Mouse (Mus musculus): ENCODE measurements around the gene Olfr629.
"Not testable (repeated sequence)": the region's sequence is repeated elsewhere in the genome, so short reads cannot be mapped to it uniquely, and the experiment has no call there.

Olfr629 gene

DNA sequence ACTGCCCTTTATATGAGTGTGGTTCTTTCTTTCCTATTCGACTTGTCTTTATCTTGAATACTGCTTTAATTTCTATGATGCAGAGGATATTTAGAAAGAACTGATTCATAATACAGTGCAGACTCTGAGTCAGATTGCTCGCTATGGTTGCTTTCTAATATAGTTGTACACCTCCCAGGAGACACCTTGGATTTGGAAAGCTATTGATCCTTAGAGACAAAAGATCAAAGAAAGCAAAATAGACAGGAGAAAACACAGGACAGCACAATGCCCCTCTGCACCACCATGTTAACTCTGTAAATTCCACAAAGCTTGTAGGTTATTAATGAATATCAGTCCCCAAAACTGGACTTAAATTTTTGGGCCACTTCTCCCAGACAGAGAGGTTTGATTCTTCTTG, at the start of gene Olfr629:
TSS of gene Olfr629 (minus strand) at position 101 of the 400 bp plus-strand sequence.
- DNase-seq (ENCODE audit: extremely low spot score): no peak

DNA sequence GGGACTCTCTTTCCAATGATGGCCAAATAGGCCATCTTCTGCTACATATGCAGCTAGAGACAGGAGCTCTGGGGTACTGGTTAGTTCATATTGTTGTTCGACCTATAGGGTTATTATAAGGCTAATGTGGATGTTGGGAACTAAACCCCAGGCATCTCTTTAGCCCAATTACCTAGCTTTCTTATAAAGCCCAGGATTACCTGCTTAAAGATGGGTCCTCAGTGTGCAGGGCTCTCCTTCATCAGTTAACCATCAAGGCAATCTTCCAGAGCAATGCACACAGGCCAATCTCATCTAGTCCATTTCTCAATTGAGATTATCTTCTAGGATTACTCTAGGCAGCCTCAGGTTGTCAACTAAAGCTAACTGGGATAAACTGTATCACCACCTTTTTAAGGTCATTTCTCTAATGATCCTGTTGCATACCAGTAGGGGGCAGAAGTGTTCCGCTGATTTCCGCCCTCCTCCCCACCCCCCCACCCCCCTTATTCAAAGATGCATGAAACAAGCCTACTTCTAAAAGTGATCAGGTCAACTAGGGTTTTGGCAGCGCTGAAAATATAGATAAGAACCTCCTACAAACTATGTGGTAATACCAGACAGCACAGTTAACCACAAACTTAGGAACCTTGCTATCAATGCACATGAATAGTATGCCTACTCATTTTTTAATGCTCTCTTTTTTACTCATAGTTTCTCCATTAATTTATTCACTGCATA, 48.1 kb upstream of the Olfr629 start:
- peak; percentile 9 for DNase-seq (ENCODE audit: extremely low spot score)

DNA sequence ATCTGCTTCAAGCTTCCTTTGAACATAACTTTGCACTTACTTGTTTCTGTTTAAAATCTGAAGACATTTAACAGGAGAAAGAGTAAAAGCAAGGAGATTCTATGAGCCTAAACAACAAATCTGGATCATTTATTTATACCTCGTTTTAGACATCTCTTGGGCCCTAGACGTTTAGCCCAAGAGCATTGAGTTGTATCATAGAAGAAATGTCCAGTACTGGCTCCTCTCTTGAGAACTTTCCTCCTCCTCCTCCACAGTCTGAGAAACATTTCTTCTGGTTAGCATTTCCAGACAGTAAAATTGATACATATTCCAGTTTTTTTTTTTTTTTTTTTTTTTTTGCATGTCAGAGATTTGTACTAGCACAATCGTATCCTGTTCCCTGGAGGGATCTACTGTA, 47.0 kb upstream of the Olfr629 start, which contains the start of gene Olfr67:
TSS of gene Olfr67 (minus strand) at position 101 of the 400 bp plus-strand sequence.
- DNase-seq (ENCODE audit: extremely low spot score): no peak

DNA sequence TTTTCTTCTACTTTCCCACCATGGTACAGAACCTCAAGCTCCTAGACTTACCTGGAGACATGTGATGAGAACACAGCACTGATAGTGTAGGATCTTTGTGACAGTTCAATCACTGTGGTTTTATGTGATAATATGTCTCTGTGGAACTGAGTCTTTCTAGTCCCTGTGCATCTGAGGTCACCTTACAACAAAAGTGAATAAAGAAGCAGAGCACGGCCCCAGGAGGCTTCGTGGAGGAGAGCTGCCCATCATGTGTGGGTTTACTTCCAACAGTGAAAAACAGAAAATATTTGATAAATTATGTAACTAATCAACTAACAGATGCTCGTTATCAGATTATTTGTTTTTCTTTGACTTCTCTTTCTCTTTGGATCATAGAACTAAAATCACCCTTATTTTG, 34.9 kb upstream of the Olfr629 start, which contains the start of gene Olfr68:
TSS of gene Olfr68 (minus strand) at position 101 of the 400 bp plus-strand sequence.
- DNase-seq (ENCODE audit: extremely low spot score): no peak

DNA sequence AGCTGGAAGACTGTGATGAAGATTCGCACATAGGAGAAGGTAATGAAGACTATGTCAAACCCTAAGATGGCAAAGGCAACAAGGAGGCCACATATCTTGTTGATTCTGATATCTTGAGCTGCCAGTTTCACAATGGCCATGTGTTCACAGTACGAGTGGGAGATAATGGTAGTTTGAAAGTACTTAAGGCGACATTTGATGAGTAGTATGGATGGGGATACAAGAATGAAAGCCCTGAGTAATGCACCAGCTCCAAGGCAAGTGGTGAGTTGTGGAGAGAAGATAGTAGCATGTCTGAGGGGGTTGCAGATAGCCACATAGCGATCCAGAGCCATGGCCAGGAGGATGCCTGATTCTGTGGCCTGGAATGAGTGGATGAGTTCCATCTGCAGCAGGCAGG, 32.9 kb upstream of the Olfr629 start:
- not testable (repeated sequence) for DNase-seq (ENCODE audit: extremely low spot score)

DNA sequence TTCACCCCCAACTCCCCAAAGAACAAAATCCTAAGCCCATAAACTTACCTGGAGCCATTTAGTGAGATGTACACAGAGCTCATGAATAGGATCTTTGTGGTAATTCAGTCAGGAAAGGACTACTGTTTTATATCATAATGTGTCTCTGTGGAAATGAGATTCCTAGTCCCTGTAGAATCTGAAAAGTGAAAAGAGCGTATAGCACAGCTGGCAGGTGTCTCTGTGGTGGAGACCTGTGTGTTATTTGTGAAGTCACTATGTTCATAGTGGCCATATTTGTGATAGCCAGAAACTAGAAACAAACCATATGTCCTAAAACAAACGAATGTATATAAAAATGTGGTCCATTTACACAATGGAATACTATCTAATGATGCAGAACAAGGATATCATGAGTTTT, 26.8 kb upstream of the Olfr629 start, which contains the start of gene Olfr69:
TSS of gene Olfr69 (minus strand) at position 101 of the 400 bp plus-strand sequence.
- DNase-seq (ENCODE audit: extremely low spot score): no peak

DNA sequence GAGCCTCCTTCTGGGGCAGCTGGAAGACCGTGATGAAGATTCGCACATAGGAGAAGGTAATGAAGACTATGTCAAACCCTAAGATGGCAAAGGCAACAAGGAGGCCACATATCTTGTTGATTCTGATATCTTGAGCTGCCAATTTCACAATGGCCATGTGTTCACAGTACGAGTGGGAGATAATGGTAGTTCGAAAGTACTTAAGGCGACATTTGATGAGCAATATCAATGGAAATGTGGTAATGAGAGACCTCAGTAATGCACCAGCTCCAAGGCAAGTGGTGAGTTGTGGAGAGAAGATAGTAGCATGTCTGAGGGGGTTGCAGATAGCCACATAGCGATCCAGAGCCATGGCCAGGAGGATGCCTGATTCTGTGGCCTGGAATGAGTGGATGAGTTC, 22.9 kb upstream of the Olfr629 start:
- DNase-seq (ENCODE audit: extremely low spot score): not testable (repeated sequence)

DNA sequence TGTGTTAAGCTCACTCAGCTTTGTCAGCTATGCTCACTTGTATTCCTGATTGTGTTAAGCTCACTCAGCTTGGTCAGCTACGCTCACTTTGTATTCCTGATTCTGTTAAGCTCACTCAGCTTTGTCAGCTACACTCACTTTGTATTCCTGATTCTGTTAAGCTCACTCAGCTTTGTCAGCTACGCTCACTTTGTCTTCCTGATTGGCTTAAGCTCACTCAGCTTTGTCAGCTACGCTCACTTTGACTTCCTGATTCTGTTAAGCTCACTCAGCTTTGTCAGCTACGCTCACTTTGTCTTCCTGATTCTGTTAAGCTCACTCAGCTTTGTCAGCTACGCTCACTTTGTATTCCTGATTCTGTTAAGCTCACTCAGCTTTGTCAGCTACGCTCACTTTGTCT, 17.5 kb upstream of the Olfr629 start:
- DNase-seq (ENCODE audit: extremely low spot score): not testable (repeated sequence)

DNA sequence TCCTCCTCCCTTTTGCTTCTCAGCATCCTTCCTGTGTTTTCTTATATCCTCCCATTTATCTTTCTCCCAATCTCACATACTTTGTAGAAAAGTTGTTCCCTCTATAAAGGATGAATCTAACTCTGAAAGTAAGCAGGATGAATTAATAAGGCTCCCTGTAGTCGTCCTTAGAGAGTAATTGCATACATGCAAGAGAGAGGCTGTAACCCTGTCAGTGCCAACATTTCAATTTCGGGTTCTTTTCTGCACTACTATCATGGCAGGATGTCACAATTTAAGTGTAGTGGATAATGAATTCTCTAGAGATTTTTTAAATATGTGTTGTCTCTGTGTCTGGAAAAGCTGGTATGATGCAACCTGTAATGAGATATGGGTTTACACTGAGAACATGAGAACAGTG, 12.5 kb upstream of the Olfr629 start, which contains the start of gene Olfr630:
TSS of gene Olfr630 (minus strand) at position 101 of the 400 bp plus-strand sequence.
- no peak for DNase-seq (ENCODE audit: extremely low spot score)

DNA sequence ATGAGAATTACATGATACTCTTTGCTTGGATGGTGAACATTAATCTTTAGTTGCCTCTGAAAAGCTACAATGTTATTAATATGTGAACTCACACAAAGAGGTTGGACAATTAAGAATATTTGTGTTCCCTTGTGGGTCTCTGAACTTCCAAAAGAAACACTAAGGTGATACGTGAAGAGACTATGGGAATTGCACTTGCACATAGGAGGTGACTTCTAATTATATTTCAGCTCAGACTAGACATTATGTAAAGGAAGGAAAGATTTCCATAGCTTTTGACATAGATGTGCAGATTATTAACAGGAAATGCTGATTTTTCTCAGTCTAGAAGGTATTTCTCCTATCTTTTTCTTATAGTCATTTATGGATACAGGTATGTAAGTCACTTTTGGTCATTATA, 14.7 kb downstream of the Olfr629 start, which contains the start of gene Olfr628:
TSS of gene Olfr628 (plus strand) at position 301 of the 400 bp plus-strand sequence.
- no peak for DNase-seq (ENCODE audit: extremely low spot score)

DNA sequence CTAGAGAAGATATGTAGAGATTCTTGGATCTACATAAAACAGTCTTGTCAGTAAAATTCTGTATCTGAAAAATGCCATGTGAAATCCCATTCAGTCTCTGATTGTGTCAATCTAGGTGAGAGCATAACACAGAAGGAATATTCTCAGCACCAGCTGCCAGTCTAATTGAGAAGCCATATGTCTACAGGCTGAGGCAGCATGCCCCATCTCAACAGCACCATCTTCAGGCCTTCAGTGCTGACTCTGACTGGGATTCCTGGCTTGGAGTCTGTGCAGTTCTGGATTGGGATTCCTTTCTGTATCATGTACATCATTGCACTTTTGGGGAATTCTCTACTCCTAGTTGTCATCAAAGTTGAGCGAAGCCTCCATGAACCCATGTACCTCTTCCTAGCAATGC, 28.3 kb downstream of the Olfr629 start:
- not testable (repeated sequence) for DNase-seq (ENCODE audit: extremely low spot score)

DNA sequence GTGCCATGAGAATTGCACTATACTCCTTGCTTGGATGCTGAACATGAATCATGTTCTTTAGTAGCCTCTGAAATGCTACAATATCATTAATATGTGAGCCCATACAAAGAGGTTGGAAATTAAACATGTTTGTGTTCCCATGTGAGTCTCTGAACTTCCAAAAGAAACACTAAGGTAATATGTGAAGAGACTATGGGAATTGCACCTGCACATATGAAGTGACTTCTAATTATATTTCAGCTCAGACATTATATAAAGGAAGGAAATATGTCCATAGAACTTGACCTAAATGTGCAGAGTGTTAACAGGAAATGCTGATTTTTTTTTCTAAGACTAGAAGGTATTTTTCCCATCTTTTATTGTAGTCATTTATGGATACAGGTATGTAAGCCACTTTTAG, 30.4 kb downstream of the Olfr629 start, which contains the start of gene Olfr243:
TSS of gene Olfr243 (plus strand) at position 301 of the 400 bp plus-strand sequence.
- DNase-seq (ENCODE audit: extremely low spot score): no peak

DNA sequence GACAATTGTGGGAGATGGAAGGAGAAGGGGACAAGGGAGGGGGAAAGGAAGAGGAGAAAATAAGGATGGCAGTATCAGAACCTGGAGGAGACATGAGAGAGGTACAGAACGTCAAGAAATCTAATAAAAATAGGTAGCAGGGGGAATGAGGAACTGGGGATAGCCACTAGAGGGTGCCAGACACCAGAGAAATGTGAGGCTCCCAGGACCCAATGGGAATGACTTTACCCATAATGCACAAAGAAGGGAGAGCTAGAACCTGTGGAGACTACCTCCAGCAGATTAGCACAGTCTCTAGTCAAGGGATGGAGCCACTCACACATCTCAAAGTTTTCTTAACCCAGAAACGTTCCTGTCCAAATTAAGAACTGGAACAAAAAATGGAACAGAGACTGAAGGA, 32.7 kb downstream of the Olfr629 start:
- peak; percentile 1 for DNase-seq (ENCODE audit: extremely low spot score)

DNA sequence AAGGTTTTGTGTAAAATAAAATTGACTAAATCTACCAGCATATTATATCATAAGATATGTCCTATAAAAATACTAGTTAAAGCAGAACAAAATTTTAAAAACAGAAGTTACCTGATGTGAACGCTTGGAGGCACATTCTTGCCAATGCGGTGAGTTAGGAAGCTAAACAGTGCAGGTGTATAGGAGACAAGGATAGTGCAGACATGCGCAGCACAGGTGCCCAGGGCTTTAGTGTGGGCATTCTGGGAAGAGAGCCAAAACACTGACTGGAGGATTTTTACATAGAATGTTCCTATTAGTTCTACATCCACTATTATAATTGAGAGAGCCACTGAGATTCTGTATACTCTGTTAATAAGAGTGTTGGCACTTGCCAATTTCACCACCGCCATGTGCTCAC, 45.3 kb downstream of the Olfr629 start:
- no peak for DNase-seq (ENCODE audit: extremely low spot score)

All from embryo, embryonic 9.5 days (tissue).